Mouse (Mus musculus): ENCODE results near the gene Hcn4. TPM values are rescaled to one million over a fixed set of nuclear protein-coding genes. Genes with fewer than 3 reads are reported as not detected.

Gene Hcn4
- polyA plus RNA-seq, 1 experiment from 2014 or later, result 3.8 TPM

DNA sequence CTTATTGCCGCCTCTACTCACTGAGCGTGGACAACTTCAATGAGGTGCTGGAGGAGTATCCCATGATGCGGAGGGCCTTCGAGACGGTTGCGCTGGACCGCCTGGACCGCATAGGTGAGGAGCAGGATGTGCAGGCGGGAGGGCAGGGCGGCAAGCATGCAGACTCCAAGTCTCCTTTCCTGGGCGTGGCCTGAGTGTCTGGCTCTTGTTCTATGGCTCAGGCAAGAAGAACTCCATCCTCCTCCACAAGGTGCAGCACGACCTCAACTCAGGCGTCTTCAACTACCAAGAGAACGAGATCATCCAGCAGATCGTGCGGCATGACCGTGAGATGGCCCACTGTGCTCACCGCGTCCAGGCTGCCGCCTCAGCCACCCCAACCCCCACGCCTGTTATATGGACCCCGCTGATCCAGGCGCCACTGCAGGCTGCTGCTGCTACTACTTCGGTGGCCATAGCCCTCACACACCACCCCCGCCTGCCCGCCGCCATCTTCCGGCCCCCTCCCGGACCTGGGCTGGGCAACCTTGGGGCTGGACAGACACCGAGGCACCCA, 35.9 kb downstream of the Hcn4 start:
- 31% methylated on average over 30 of the region's 30 CpGs for WGBS

DNA sequence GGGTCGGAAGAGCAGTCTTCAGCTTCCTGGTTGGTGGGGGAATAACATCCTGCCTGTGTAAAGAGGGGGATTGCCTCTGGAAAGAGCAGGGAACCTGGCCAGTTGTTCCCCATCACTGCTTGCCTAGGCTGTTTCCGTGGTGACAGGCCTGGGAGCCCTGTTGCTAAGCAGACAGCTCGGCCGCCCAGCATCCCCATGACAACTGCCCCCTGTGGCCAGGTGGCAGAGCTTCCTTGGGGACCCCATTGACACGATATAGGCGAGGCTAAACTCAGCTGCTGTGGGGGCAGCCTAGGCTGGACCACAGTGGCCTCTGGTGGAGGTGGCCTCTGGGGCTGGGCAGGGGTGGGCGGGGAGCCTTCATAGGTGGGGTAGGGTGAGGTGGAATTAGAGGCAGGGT, 40.6 kb downstream of the Hcn4 start:
- no peaks in the 10 kb centered on the region for H3K9me3 ChIP-seq
- DNase-seq (ENCODE audit: low spot score), result no peak
- no peak overlapping the region for H3K27ac ChIP-seq
- H3K36me3 ChIP-seq, result peaks cover 23% of the 10 kb centered on the region
- H3K27me3 ChIP-seq (ENCODE audit: insufficient read depth, poor library complexity, severe bottlenecking), result peaks cover 14% of the 10 kb centered on the region
- 37% methylated on average over 7 of the region's 7 CpGs for WGBS
- peaks cover 40% of the 10 kb centered on the region for H3K4me1 ChIP-seq
- no peak overlapping the region for H3K4me3 ChIP-seq

More for the DNA sequence above, 35.9 kb downstream of the Hcn4 start:
- Histone ChIP-seq H3K9me3 (no peaks in the 10 kb centered on the region), H3K4me1 (peaks cover 54% of the 10 kb centered on the region), H3K27me3 (ENCODE audit: insufficient read depth, poor library complexity, severe bottlenecking) (peaks cover 15% of the 10 kb centered on the region), H3K36me3 (peaks cover 59% of the 10 kb centered on the region), H3K27ac (peak overlapping the region; percentile 32), H3K4me3 (peak overlapping the region; percentile 43)
- no peak for DNase-seq (ENCODE audit: low spot score)

DNA sequence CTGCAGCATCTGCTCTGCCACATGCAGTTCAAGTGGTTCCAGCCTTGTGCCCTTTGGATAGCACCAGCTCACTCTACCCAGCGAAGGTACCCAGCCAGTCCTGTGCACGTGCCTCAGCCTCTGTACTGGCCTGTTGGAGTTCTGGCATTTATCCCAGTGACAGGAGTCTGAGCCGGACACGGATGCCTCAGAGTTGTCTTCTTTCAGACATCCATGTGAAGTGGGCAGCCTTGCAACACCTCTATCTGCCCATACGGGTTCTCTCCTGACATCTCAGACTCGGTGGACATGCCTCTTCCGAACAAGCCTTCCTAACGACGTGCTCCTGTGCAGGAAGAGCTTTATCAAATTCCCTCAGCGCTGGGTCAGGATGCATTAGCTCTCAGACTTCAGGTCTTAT, 47.9 kb downstream of the Hcn4 start:
- Histone ChIP-seq H3K27ac (no peak overlapping the region), H3K4me3 (no peak overlapping the region), H3K9me3 (no peaks in the 10 kb centered on the region), H3K36me3 (peaks cover 6% of the 10 kb centered on the region; the same call in 1 of the 2 replicates), H3K4me1 (peaks cover 13% of the 10 kb centered on the region; the same call in 1 of the 2 replicates), H3K27me3 (ENCODE audit: insufficient read depth, poor library complexity, severe bottlenecking) (no peaks in the 10 kb centered on the region)
- 18% methylated on average over 10 of the region's 10 CpGs for WGBS
- peak; percentile 75 for DNase-seq (ENCODE audit: low spot score)

DNA sequence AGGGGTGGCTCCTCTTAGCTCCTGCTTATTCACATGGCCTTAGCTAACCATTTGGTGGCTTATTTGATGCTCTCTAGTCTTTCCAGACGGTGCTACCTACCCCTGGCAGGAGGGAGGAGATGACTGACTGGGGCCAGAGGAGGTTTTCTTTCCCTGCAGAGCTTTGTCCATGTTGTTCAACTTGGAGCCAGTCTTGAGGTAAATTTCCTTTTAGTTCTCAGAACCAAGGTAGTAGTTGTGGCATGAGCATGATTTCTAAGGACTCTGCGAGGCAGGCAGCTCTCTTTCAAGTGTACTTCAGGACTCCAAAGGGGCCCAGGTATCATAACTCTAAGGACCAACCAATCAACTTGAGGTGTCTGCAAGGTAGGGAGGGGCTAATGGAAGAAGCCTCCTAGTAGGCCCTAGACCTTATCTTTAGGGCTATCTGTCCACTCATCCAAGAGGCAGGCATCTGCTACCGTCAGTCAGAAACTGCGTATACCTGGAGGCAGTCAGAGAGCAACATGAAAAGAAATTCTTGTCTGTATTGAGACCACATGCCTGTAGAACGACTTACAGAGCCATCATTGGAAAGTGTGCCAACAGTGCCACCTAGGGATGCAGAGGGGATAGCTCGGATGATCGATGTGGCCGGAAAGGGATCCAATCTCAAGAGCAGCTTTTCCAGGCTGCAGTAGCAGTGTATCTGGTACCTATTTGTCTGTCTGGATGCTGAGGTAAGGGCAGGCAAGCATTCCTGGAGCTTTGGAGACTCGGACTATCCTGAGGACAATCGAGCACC, 50.5 kb downstream of the Hcn4 start:
- Histone ChIP-seq H3K4me1 (peaks cover 13% of the 10 kb centered on the region; the same call in 1 of the 2 replicates), H3K27ac (no peak overlapping the region), H3K9me3 (no peaks in the 10 kb centered on the region), H3K27me3 (ENCODE audit: insufficient read depth, poor library complexity, severe bottlenecking) (no peaks in the 10 kb centered on the region), H3K4me3 (no peak overlapping the region), H3K36me3 (peaks cover 29% of the 10 kb centered on the region)
- DNase-seq (ENCODE audit: low spot score), result peak; percentile 80
- WGBS, result 42% methylated on average over 10 of the region's 10 CpGs

DNA sequence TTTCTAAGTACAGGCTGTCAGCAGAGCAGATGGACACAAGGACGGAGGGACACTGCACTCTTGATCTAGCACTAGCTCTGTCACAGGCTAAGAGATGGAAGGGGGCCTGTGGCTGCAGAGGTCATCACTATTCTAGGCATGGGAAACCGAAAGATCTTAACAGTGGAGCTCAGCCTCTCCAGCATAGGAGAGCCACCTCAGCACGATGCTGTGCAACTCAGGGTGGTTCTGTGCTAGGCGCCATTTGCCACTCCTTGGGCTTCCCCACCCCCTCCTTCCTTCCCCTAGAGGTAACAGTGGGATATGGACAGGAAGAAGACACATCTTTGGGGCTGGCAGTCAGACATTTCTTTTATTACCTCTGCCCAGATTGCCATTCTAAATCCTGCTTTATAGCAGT, 51.1 kb downstream of the Hcn4 start:
- Histone ChIP-seq H3K27me3 (ENCODE audit: insufficient read depth, poor library complexity, severe bottlenecking) (no peaks in the 10 kb centered on the region), H3K4me1 (peaks cover 13% of the 10 kb centered on the region; the same call in 1 of the 2 replicates), H3K4me3 (no peak overlapping the region), H3K9me3 (no peaks in the 10 kb centered on the region), H3K27ac (no peak overlapping the region), H3K36me3 (peaks cover 33% of the 10 kb centered on the region)
- WGBS, result 83% methylated on average over 4 of the region's 4 CpGs
- DNase-seq (ENCODE audit: low spot score), result peak; percentile 61

DNA sequence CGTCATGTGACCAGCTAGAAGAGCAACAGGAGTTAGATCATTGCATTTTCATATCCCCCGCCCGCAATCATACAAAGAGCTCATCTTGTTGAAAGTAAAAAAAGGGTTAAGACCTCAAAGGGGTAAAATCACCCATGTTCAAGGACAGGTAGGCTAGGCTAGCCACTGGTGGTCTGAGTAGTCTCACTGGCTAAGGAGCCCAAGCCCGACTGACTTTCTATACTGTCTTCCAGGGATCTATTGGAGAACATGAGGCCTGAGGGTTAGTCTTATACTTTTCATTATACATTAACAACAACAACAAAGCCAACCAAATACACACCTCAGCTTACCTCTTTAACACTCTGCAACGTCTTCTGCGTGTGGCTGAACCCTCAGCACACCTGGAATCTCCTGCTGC, 52.2 kb downstream of the Hcn4 start:
- peak; percentile 36 for DNase-seq (ENCODE audit: low spot score)
- Histone ChIP-seq H3K9me3 (no peaks in the 10 kb centered on the region), H3K4me3 (no peak overlapping the region), H3K4me1 (peaks cover 13% of the 10 kb centered on the region; the same call in 1 of the 2 replicates), H3K27me3 (ENCODE audit: insufficient read depth, poor library complexity, severe bottlenecking) (no peaks in the 10 kb centered on the region), H3K27ac (no peak overlapping the region), H3K36me3 (peaks cover 41% of the 10 kb centered on the region)
- WGBS, result 87% methylated on average over 6 of the region's 6 CpGs

DNA sequence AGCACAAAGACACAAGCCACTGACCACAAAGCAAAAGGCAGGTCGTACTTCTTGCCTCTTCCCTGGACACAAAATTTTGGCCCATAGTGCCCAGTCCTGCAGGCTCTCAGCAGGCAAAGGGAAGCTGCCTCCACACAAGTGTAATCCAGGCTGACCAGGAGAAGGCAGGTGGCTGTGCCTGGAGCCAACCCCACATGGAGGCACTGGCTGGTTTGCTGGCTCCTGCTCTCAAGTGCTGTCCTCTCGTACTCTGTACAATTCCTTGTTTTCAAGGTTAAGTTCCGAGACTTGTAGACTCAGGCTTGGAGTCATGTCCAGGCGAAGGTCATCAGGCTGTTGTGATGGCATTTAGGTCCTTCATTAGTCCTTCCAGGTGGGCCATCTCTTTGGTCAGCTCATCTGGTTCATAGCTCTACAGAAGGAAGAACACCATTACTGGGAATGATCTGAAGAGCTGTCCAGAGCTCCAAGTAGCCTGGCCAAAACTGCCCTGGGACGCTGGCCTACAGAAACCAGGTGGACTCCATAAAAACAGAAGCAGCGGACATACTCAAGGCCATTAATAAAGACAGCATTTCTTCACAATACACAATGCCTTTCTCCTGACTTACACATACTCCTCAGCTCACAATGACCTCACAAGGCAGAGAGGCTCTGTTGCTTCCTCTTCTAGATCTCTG, 53.9 kb downstream of the Hcn4 start:
- WGBS, result 84% methylated on average over 6 of the region's 6 CpGs
- no peak overlapping the region for H3K27ac ChIP-seq
- H3K9me3 ChIP-seq, result no peaks in the 10 kb centered on the region
- no peak for DNase-seq (ENCODE audit: low spot score)
- H3K27me3 ChIP-seq (ENCODE audit: insufficient read depth, poor library complexity, severe bottlenecking), result no peaks in the 10 kb centered on the region
- no peaks in the 10 kb centered on the region for H3K4me1 ChIP-seq
- peaks cover 50% of the 10 kb centered on the region for H3K36me3 ChIP-seq
- no peak overlapping the region for H3K4me3 ChIP-seq

DNA sequence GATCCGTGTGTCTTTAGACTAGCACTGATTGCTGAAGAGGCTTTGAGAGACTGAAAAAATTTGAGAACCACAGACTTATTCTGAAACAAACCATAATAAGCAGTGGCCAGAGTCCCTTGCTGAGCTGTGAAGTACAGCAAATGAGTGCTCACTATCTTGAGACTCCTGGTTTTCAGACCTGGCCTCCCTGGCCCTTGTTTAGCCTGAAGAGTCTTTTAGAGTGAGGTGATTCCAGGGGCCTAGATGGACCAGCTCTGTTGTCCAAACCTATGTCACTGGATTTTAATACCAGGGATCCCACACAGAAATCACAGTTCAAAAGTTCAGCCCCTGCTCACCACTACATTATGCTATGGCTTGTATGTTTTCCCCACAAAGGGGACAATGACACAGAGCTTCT, 56.6 kb downstream of the Hcn4 start:
- Histone ChIP-seq H3K4me1 (no peaks in the 10 kb centered on the region), H3K9me3 (no peaks in the 10 kb centered on the region), H3K4me3 (no peak overlapping the region), H3K36me3 (peaks cover 64% of the 10 kb centered on the region), H3K27me3 (ENCODE audit: insufficient read depth, poor library complexity, severe bottlenecking) (no peaks in the 10 kb centered on the region), H3K27ac (no peak overlapping the region)
- WGBS, result 80% methylated on average over 1 of the region's 1 CpGs
- DNase-seq (ENCODE audit: low spot score), result no peak

DNA sequence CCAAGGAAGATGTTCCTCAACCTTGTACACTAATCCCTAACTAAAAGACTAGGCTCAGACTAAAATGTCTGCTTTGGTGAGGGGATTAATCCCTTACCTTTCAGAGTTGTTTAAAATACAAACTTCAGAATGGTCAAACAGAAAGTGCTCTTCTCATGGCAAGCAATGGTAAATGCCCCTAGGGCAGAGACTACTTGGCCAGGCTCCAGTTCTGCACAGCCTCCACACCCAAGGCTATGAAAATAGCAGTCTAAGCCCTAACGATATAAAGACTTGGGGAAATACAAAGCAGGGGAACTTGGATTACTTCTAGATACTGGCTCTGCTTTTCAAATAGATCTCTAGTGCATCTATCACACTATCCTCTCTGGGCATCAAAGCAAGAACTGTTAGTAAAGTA, 59.5 kb downstream of the Hcn4 start:
- Histone ChIP-seq H3K4me1 (no peaks in the 10 kb centered on the region), H3K36me3 (peaks cover 60% of the 10 kb centered on the region), H3K4me3 (no peak overlapping the region), H3K27ac (no peak overlapping the region), H3K27me3 (ENCODE audit: insufficient read depth, poor library complexity, severe bottlenecking) (no peaks in the 10 kb centered on the region), H3K9me3 (no peaks in the 10 kb centered on the region)
- 88% methylated on average over 1 of the region's 1 CpGs for WGBS
- no peak for DNase-seq (ENCODE audit: low spot score)

DNA sequence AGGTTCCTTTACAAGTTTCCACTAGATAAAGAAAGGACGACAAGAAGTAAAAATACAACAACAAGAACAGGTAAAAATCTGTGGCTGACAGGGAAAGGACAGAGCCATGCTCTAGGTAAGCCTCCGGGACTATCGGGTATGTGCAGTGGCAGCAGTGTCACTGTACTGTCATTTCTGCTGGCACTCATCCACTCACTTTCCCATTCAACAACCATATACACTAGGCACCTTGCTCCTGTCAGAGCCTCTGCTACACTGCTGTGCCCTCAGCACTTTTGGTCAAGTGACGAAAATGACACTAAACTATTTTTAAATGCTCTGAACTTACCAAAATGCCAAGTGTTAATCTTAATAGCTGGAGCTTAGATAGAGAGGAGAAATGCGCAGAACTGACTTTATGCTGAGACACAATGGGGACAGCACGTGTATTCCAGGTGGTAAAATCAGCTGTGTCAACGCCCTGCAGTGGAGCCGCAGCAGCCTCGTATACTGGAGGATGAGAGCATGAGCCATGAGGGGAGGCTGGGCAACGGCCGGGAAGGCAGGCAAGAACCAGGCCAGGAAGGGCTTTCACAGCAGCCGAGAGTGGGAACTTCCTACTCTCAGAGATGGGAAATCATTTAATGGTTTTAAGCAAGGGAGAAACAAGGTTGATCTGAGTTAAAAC, 66.7 kb downstream of the Hcn4 start:
- H3K36me3 ChIP-seq, result peaks cover 57% of the 10 kb centered on the region
- 75% methylated on average over 12 of the region's 12 CpGs for WGBS

DNA sequence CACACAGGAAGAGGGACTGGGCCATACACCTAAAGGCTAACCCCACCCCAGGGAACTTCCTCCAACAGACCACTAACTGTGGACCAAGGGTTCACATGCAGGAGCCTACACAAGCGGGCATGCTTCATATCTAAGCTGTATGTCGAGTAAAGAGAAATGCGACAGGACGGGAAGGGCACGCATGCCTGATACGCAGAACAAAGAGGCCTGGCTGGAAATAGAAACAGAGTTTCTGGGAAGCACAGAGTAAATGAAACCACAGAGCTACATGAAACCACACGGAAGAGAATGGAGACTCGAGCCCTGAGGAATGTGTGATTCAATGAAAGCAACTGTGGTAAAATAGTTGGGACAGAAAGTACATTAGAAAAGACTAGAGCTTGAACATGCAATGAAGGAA, 67.7 kb downstream of the Hcn4 start:
- no peaks in the 10 kb centered on the region for H3K4me1 ChIP-seq
- H3K27me3 ChIP-seq (ENCODE audit: insufficient read depth, poor library complexity, severe bottlenecking), result no peaks in the 10 kb centered on the region
- no peak overlapping the region for H3K4me3 ChIP-seq
- peaks cover 55% of the 10 kb centered on the region for H3K36me3 ChIP-seq
- H3K9me3 ChIP-seq, result no peaks in the 10 kb centered on the region
- H3K27ac ChIP-seq, result no peak overlapping the region
- 86% methylated on average over 8 of the region's 8 CpGs for WGBS
- DNase-seq (ENCODE audit: low spot score), result no peak

More for the DNA sequence above, 66.7 kb downstream of the Hcn4 start:
- Histone ChIP-seq H3K27ac (no peak overlapping the region), H3K4me1 (no peaks in the 10 kb centered on the region), H3K27me3 (ENCODE audit: insufficient read depth, poor library complexity, severe bottlenecking) (no peaks in the 10 kb centered on the region), H3K9me3 (no peaks in the 10 kb centered on the region), H3K4me3 (no peak overlapping the region)
- no peak for DNase-seq (ENCODE audit: low spot score)

DNA sequence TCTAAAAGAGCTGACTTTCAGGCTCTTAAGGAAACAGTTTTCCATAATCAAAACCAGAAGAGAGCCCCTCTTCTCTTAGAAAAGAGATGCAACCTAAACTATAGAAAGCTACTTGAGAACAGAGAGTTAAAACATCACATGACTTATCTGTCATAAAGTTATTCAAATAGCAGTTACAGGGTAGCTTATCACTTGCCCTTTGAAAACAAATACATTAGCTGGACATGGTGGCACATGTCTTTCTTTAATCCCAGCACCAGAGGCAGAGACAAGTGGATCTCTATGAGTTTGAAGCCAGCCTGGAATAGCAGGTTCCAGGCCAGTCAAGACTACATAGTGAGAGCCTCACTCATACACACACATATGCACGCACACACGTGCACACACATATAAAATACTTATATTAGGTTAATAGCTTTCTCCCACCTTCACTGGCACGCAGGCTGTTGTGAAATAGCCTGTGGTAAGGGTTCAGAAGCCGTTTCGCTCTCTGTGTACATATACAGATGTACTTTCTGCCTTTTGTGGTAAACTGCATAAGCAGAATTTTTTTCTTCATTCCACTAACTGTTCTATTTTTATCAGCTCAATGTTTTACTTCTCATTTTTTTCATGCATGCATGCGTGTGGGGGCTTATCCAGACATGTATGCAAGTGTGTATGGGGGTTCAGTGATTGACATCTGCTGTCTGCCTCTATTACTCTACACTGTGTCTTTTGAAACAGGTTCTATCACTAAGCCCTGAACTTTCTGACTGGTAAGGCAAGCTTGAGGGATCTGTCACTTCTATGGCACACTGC, 68.8 kb downstream of the Hcn4 start:
- no peak overlapping the region for H3K4me3 ChIP-seq
- no peaks in the 10 kb centered on the region for H3K27me3 ChIP-seq (ENCODE audit: insufficient read depth, poor library complexity, severe bottlenecking)
- H3K36me3 ChIP-seq, result peaks cover 48% of the 10 kb centered on the region
- 94% methylated on average over 6 of the region's 6 CpGs for whole genome bisulfite sequencing
- no peaks in the 10 kb centered on the region for H3K4me1 ChIP-seq
- no peaks in the 10 kb centered on the region for H3K9me3 ChIP-seq
- no peak overlapping the region for H3K27ac ChIP-seq
- DNase-seq (ENCODE audit: low spot score), result no peak
